Mouse (Mus musculus) forebrain, embryonic 11.5 days (tissue): Measurements from ENCODE around the gene Sptan1. TPM values are rescaled to one million over a fixed set of nuclear protein-coding genes. Genes with fewer than 3 reads are reported as not detected.

Source experiments
- ATAC-seq: fragments of 200-750 bp; cut with Nextera tagmentation; replicated peaks from 2 replicates; pipeline ENCODE4 v1.8.0; 2017; ENCODE audit warnings: moderate TSS enrichment; ENCODE audit not compliant: low FRiP score
- DNase-seq: peaks from one replicate; pipeline ENCODE4 v3.0.0-alpha.2; 2017; ENCODE audit warnings: low spot score
- H3K27ac ChIP-seq: fragments of 300-500 bp; sonication (generic); 2 replicates; pipeline ENCODE4 v1.5.1; 2014; ENCODE audit warnings: low read depth, low read length
- H3K27me3 ChIP-seq: fragments of 300-500 bp; sonication (generic); 2 replicates; pipeline ENCODE4 v1.6.1; 2014; ENCODE audit warnings: mild to moderate bottlenecking, low read length, mixed read lengths; ENCODE audit not compliant: control insufficient read depth, insufficient read depth
- H3K36me3 ChIP-seq: fragments of 300-500 bp; sonication (generic); 2 replicates; pipeline ENCODE4 v1.6.1; 2014; ENCODE audit warnings: mild to moderate bottlenecking, low read length, moderate library complexity, mixed read lengths; ENCODE audit not compliant: control insufficient read depth, insufficient read depth
- H3K4me1 ChIP-seq: fragments of 300-500 bp; sonication (generic); replicated peaks from 2 replicates; pipeline ENCODE4 v1.6.1; 2014; ENCODE audit warnings: low read length, mixed read lengths; ENCODE audit not compliant: control insufficient read depth, insufficient read depth
- H3K4me2 ChIP-seq: fragments of 300-500 bp; sonication (generic); 2 replicates; pipeline ENCODE4 v1.6.1; 2014; ENCODE audit warnings: low read depth, mild to moderate bottlenecking, low read length, moderate library complexity, mixed read lengths; ENCODE audit not compliant: severe bottlenecking
- H3K4me3 ChIP-seq: fragments of 300-500 bp; sonication (generic); 2 replicates; pipeline ENCODE4 v1.5.1; 2014; ENCODE audit warnings: low read depth, low read length
- H3K9ac ChIP-seq: fragments of 300-500 bp; sonication (generic); 2 replicates; pipeline ENCODE4 v1.6.1; 2014; ENCODE audit warnings: low read length
- H3K9me3 ChIP-seq: fragments of 300-500 bp; sonication (generic); 2 replicates; pipeline ENCODE4 v1.6.1; 2016; ENCODE audit warnings: low read length, mixed read lengths; ENCODE audit not compliant: control insufficient read depth
- WGBS: fragments of 180-500 bp; shearing (Covaris S2); extraction: QIAGEN DNeasy Blood & Tissue Kit; methylation state at CpG from one replicate; pipeline ENCODE4 v1.1.7; 2014; 5-methylcytosine and 5-hydroxymethylcytosine counted together
- polyA plus RNA-seq: library from polyadenylated mRNA; unstranded; fragments of >200 nt; fragmentation: Nextera tagmentation; extraction: Ambion mirVana; gene quantifications from 2 replicates; pipeline ENCODE4 v1.2.1, GENCODE M21; 2014

Sptan1 gene
- 135 and 147 TPM in 2 replicates for polyA plus RNA-seq

- H3K9ac ChIP-seq, result peak within 1 kb of the TSS; percentile 98
- peak within 1 kb of the TSS; percentile 93 for H3K4me3 ChIP-seq
- peak within 1 kb of the TSS; percentile 70 for H3K4me2 ChIP-seq
- no peaks in the 10 kb centered on the region for H3K9me3 ChIP-seq
- peaks cover 5% of the 10 kb centered on the region; the same call in 1 of the 2 replicates for H3K4me1 ChIP-seq
- H3K27me3 ChIP-seq, result no peaks in the 10 kb centered on the region
- ATAC-seq, result peak; percentile 98
- under 1% methylated on average over 74 of the region's 82 CpGs for WGBS
- no peaks in the 10 kb centered on the region for H3K36me3 ChIP-seq
- peak; percentile 99 for DNase-seq
- peak within 1 kb of the TSS; percentile 72 for H3K27ac ChIP-seq
These were observed at the start of gene Sptan1 for GRCm38 (mm10) chr2:29965250-29965843. Gene Sptan1 (plus strand): TSS chr2:29965560.

- no peak overlapping the region for H3K27ac ChIP-seq
- H3K4me3 ChIP-seq, result no peak overlapping the region
- H3K9me3 ChIP-seq, result no peaks in the 10 kb centered on the region
- H3K36me3 ChIP-seq, result peaks cover 10% of the 10 kb centered on the region; the same call in 1 of the 2 replicates
- H3K4me2 ChIP-seq, result no peak overlapping the region
- no peaks in the 10 kb centered on the region for H3K27me3 ChIP-seq
- no peak for ATAC-seq
- no peaks in the 10 kb centered on the region for H3K4me1 ChIP-seq
- H3K9ac ChIP-seq, result no peak overlapping the region
- no peak for DNase-seq
- 93% methylated on average over 11 of the region's 11 CpGs for WGBS
These were observed 47.7 kb upstream of the Sptan1 start for GRCm38 (mm10) chr2:29917621-29918020.

- Histone ChIP-seq H3K4me3 (no peak overlapping the region), H3K9me3 (no peaks in the 10 kb centered on the region), H3K4me2 (no peak overlapping the region), H3K27me3 (no peaks in the 10 kb centered on the region), H3K27ac (no peak overlapping the region), H3K36me3 (peaks cover 11% of the 10 kb centered on the region; the same call in 1 of the 2 replicates), H3K9ac (no peak overlapping the region), H3K4me1 (no peaks in the 10 kb centered on the region)
- ATAC-seq (no peak), DNase-seq (peak; percentile 58)
- 93% methylated on average over 11 of the region's 11 CpGs for WGBS
These were observed 43.3 kb upstream of the Sptan1 start for GRCm38 (mm10) chr2:29922011-29922410.

GRCm38 (mm10) chr2:29926542-29926941, 38.8 kb upstream of the Sptan1 start:
- ATAC-seq, result no peak
- no peak for DNase-seq

GRCm38 (mm10) chr2:29930506-29930905, 34.9 kb upstream of the Sptan1 start:
- WGBS, result 91% methylated on average over 10 of the region's 10 CpGs

More at GRCm38 (mm10) chr2:29926542-29926941, 38.8 kb upstream of the Sptan1 start:
- H3K27me3 ChIP-seq, result no peaks in the 10 kb centered on the region
- peaks cover 13% of the 10 kb centered on the region; the same call in 1 of the 2 replicates for H3K36me3 ChIP-seq
- H3K9ac ChIP-seq, result no peak overlapping the region
- H3K4me2 ChIP-seq, result no peak overlapping the region
- no peaks in the 10 kb centered on the region for H3K9me3 ChIP-seq
- 88% methylated on average over 5 of the region's 5 CpGs for WGBS
- no peaks in the 10 kb centered on the region for H3K4me1 ChIP-seq
- no peak overlapping the region for H3K4me3 ChIP-seq
- H3K27ac ChIP-seq, result no peak overlapping the region

GRCm38 (mm10) chr2:29931194-29931593, 34.2 kb upstream of the Sptan1 start:
- H3K4me3 ChIP-seq, result no peak overlapping the region
- DNase-seq (no peak), ATAC-seq (no peak)
- H3K27me3 ChIP-seq, result no peaks in the 10 kb centered on the region
- no peak overlapping the region for H3K27ac ChIP-seq
- WGBS, result 91% methylated on average over 6 of the region's 6 CpGs
- H3K4me2 ChIP-seq, result no peak overlapping the region
- H3K9me3 ChIP-seq, result no peaks in the 10 kb centered on the region
- peaks cover 3% of the 10 kb centered on the region; the same call in 1 of the 2 replicates for H3K4me1 ChIP-seq
- H3K9ac ChIP-seq, result no peak overlapping the region
- H3K36me3 ChIP-seq, result peaks cover 11% of the 10 kb centered on the region; the same call in 1 of the 2 replicates

More at GRCm38 (mm10) chr2:29930506-29930905, 34.9 kb upstream of the Sptan1 start:
- H3K27ac ChIP-seq, result no peak overlapping the region
- no peak overlapping the region for H3K4me2 ChIP-seq
- ATAC-seq, result no peak
- H3K9ac ChIP-seq, result no peak overlapping the region
- no peaks in the 10 kb centered on the region for H3K27me3 ChIP-seq
- H3K36me3 ChIP-seq, result peaks cover 11% of the 10 kb centered on the region; the same call in 1 of the 2 replicates
- H3K4me3 ChIP-seq, result no peak overlapping the region
- no peaks in the 10 kb centered on the region for H3K9me3 ChIP-seq
- no peaks in the 10 kb centered on the region for H3K4me1 ChIP-seq
- DNase-seq, result no peak

- H3K4me3 ChIP-seq, result peak within 1 kb of the TSS; percentile 94
- peak within 1 kb of the TSS; percentile 65 for H3K9ac ChIP-seq
- 3% methylated on average over 44 of the region's 44 CpGs for WGBS
- H3K27me3 ChIP-seq, result no peaks in the 10 kb centered on the region
- DNase-seq (peak; percentile 98), ATAC-seq (peak; percentile 87)
- H3K27ac ChIP-seq, result no peak within 1 kb of the TSS
- peaks cover 4% of the 10 kb centered on the region; the same call in 1 of the 2 replicates for H3K36me3 ChIP-seq
- peaks cover 4% of the 10 kb centered on the region; the same call in 1 of the 2 replicates for H3K4me1 ChIP-seq
- H3K4me2 ChIP-seq, result peak within 1 kb of the TSS; percentile 45
- H3K9me3 ChIP-seq, result no peaks in the 10 kb centered on the region
These were observed 30.3 kb upstream of the Sptan1 start, which contains the start of gene Gle1 for GRCm38 (mm10) chr2:29934906-29935599. Gene Gle1 (plus strand): TSS chr2:29935426.

- H3K4me3 ChIP-seq, result no peak overlapping the region
- no peak for ATAC-seq
These were observed 25.3 kb upstream of the Sptan1 start for GRCm38 (mm10) chr2:29940073-29940472.

More at GRCm38 (mm10) chr2:29940073-29940472, 25.3 kb upstream of the Sptan1 start:
- DNase-seq, result no peak
- Histone ChIP-seq H3K9me3 (no peaks in the 10 kb centered on the region), H3K27me3 (no peaks in the 10 kb centered on the region), H3K36me3 (peaks cover 4% of the 10 kb centered on the region), H3K9ac (no peak overlapping the region), H3K27ac (no peak overlapping the region), H3K4me1 (peaks cover 4% of the 10 kb centered on the region; the same call in 1 of the 2 replicates), H3K4me2 (no peak overlapping the region)
- 93% methylated on average over 9 of the region's 9 CpGs for WGBS
